Mouse (Mus musculus) embryonic fibroblast, embryonic 13.5 days (primary cell): ENCODE results near the gene Oas1d.

Source experiments
- CTCF ChIP-seq: IDR thresholded peaks from 2 replicates; pipeline ENCODE4 v1.5.1; 2011; ENCODE audit warnings: mild to moderate bottlenecking, control low read depth, low read length, moderate library complexity, borderline replicate concordance; ENCODE audit not compliant: insufficient read depth
- POLR2A ChIP-seq: IDR thresholded peaks from 2 replicates; pipeline ENCODE4 v1.6.1; 2011; ENCODE audit warnings: low read depth, mild to moderate bottlenecking, control low read depth, low read length, moderate library complexity

- TF ChIP-seq POLR2A (no peak), CTCF (no peak)
Measured at GRCm38 (mm10) chr5:120895231-120895900, 19.0 kb upstream of the Oas1d start.
